Mouse (Mus musculus) kidney, postnatal 10 days (tissue): ENCODE data around the gene Slit1.

Source experiments
- DNase-seq: peaks from one replicate; pipeline ENCODE4 v3.0.0; 2021; ENCODE audit warnings: mixed read lengths

Slit1 gene

DNA sequence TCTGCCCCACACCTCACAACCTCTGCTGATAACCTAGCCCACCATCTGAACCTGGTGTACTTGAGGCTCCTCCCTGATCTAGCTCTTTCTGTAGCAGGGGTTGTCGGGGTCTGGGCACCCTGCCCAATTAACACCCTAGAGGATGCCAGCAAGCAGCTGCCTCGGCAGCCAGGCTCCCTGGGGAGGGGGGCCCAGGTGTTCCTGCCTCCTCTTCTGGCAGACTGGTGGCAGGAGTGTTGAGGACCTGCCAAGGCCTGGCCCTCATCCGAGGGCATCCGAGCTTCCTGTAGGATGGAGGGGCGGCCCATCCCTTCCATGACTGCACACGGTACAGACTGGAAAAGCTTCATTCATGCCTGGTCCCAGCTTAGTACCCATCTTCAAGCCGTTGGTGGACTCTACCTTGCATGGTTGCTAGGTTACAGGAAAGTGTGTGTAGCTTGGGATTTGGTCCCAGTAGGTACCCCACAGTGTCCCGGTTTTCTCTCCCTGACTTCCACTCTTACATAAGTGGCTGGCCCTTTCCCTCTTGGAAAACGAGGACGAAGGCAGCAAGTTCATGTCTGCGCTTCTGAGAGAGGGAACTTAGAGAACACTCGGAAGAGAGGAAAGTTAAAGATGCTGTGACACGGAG is 57.9 kb downstream of the Slit1 start:
- DNase-seq, result no peak

GRCm38 (mm10) chr19:41684874-41685273 is 58.6 kb downstream of the Slit1 start:
- DNase-seq, result no peak

GRCm38 (mm10) chr19:41683951-41684350 is 59.5 kb downstream of the Slit1 start:
- DNase-seq, result no peak

- no peak for DNase-seq
Measured at GRCm38 (mm10) chr19:41680267-41680666, 63.2 kb downstream of the Slit1 start.

DNA sequence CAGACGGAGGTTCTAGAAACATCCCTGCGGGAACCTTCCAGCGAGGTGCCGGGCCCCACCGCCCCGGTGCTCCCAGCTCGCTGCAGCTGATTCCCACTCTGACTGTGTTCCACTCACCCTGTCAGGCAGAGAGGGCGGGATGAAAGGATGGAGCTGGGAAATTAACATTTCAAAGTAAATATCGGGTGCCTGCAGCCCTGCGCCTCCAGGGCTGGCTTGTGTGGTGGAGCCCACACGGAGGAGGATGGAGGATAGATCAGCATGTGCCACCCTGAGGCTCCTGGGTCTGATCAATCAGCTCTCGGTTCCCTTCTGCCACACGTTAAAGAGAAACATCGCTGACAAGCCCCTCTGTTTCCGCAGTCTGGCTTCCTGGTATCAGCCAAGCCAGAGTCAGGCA is 64.4 kb downstream of the Slit1 start:
- no peak for DNase-seq

GRCm38 (mm10) chr19:41677575-41677974 is 65.9 kb downstream of the Slit1 start:
- no peak for DNase-seq

GRCm38 (mm10) chr19:41675583-41675982 is 67.9 kb downstream of the Slit1 start:
- DNase-seq, result peak; percentile 58

GRCm38 (mm10) chr19:41674366-41674765 is 69.1 kb downstream of the Slit1 start:
- no peak for DNase-seq

DNA sequence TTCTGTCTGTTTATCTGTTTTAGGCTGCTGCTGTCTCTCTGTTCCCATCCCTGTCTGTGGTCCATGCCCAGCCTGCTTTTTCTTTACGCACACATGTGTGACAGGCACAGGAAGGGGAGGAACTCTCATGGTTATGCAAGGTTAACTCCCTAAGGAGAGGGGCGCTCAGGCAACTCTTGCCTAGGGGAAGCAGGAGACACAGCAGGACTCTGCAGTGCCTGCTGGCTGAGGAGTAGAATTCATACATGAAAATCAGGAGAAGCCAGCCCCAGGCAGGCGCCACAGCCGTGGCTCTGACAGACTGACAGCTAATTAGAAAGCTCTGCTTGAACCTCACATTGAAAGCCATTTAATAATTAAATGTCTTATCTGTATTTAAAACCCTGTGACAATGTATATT is 70.6 kb downstream of the Slit1 start:
- DNase-seq, result no peak

GRCm38 (mm10) chr19:41670931-41671330 is 72.5 kb downstream of the Slit1 start:
- no peak for DNase-seq

GRCm38 (mm10) chr19:41670473-41670872 is 73.0 kb downstream of the Slit1 start:
- DNase-seq, result peak; percentile 24

DNA sequence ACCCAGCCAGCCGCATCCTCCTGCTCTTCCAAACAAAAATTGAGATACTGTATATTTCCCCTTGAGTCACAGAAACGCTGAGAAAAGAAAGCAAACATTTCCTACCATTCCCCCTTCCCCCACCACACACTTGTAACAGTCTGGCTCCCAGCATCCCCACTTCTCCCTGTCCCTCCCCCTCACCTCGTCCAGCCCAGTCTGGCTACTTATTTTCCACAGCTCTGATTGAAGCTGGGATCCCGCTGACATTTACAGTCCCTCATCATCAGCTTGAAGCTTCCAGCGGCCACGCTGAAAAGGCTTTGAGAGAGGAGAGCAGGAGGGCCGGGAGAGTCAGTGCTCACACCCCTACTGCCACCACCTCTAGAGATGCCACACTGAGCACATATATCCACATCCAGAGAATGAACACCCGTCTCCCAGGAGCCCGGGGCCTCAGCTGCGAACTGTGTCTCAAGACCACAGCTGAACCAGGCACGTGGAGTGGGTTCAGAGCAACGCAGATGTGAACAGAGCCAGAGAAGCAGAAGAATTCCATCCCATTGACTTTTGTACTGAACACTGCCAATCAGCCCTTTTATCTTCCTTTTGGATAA is 73.6 kb downstream of the Slit1 start:
- no peak for DNase-seq

DNA sequence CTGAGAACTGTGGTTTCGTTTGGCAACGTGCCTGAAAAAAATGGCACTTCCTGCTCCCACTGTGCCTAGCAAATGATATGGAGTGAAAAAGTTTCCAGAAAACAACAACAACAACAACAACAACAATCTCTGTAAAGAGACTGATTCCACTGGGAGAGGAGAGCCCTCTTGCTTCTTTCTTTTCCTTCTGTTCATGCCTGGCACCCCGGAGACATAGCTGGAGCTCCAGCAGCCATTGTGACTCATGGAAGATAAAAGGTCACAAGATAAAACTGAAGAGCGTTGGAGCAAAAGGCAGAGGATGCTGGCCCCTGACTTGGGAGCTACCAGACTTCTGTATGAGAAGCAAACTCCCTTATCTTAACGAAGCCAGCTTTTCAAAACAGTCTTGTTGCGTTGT is 75.9 kb downstream of the Slit1 start:
- no peak for DNase-seq

DNA sequence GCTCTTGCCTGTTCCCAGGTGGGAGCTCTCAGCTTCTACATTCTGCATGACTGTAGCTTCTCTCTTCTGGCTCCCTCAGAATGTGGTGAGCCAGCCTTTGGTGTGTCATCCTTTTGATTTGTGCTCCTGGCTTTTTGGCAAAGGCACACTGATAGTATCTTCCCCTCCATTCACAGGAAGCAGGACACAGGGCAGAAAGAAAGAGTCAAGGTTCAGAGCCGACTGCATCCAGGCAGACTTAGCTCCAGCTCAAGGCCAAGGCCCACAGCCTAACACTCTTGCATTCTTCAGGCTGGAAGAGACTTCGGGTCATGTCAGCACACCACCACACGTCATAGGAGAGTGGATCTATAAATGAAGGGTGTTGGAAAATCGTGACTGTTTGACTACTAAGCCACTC is 77.5 kb downstream of the Slit1 start:
- no peak for DNase-seq

GRCm38 (mm10) chr19:41663506-41664242 is 79.8 kb downstream of the Slit1 start:
- DNase-seq, result no peak

GRCm38 (mm10) chr19:41661466-41661865 is 82.0 kb downstream of the Slit1 start:
- no peak for DNase-seq

- peak; percentile 77 for DNase-seq
Measured at GRCm38 (mm10) chr19:41660999-41661374, 82.5 kb downstream of the Slit1 start.

- DNase-seq, result no peak
Measured at GRCm38 (mm10) chr19:41660294-41660998, 83.0 kb downstream of the Slit1 start.

DNA sequence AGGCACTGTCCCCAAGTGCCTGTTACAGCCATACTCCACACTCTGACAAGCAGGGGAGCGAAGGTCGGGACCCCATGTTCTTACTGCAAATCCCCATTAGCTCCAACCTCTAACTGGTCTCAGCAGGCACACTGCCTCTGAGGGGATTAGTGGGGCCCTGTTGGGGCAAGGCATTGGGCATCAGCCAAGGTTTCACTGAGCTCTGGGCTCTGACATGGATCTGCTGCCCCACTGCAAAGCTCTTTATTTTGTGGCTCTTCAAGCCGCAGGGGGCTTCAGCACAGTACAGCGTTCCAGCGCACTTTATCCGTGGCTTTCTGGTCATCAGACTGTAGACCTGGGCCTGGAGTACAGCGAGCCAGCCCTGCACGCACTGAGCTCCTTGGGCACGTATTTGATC is 86.0 kb downstream of the Slit1 start:
- no peak for DNase-seq

GRCm38 (mm10) chr19:41656671-41657070 is 86.8 kb downstream of the Slit1 start:
- DNase-seq, result no peak

DNA sequence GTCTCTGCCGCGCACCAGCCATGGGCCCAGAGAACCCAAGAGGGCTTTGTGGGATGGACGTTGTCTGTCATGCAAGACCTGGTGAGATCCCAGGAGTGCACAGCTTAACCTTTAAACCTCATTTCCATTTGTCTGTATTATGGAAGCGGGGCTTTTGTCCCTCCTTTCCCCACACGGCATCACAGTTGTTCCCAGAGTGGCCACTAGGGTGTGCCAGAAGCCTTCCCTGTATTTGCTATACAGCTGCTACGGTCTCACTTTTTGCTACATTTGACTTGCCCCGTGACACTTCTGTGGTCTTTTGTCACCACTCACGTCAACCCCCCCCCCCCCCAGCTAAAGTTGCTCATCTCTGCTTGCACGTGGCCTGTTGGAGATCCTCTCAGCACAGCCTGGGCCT is 87.5 kb downstream of the Slit1 start:
- peak; percentile 82 for DNase-seq

DNA sequence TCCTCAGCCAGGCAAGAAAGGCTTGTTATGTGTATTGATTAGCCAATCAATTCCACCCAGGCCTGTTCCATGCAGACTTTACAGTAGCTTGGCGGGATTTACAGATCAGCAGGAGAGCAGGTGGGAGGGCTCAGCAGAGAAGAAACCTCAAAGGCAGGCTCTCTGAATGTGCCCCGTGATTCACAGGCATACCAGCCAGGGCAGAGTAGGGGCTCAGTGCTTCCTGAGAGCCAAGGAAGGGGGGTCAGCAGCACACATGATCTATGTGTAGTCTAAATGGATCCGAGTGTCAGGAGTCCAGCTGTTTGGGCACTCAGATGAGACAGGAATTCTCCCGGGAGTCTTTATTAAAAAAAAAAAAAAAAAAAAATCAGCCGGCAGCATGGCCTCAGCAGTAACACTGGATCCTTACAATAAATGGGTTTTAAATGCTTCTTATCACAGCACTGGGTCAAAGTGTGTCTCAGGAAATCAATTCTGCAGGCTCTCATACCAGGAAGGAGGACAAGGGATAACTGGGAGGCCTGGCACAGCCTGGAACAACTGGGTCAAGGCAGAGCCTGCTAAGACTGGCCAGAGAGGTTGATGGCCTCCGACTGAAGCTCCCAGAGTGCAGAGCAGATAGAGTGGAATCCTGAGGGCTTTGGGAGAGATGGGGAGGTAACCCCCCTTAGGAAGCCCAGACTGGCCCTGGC is 88.2 kb downstream of the Slit1 start:
- DNase-seq, result no peak

DNA sequence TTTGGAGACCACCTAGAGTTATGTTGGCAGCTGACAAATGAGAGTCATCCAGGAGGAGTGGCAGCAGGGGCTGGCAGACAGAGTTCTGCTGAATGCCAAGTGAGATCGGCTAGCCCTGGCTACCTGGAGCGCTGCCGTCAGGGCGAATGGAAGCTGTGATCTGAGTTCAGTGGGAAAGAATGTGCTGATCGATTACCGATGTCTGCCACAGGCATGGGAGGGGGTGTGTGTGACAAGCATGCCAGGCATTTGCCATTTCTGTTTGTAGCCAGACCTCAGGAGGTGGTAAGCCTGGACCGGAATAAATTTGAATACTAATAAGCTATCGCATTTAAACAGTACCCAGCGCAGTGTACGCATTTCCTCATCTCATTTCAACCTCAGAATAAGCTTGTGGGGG is 91.5 kb downstream of the Slit1 start:
- DNase-seq, result no peak
